Mouse (Mus musculus) neural tube, embryonic 11.5 days (tissue): Measurements from ENCODE around the gene Hbq1b. TPM values are rescaled to one million over a fixed set of nuclear protein-coding genes. Genes with fewer than 3 reads are reported as not detected.
A peak's percentile ranks its signal among the peaks of the same experiment; 100 is the strongest.
"Not testable (repeated sequence)": the region's sequence is repeated elsewhere in the genome, so short reads cannot be mapped to it uniquely, and the experiment has no call there.

Experiments
- ATAC-seq: fragments of 200-750 bp; cut with Nextera tagmentation; 2 replicates; pipeline ENCODE4 v1.8.0; 2017; ENCODE audit warnings: moderate number of reproducible peaks, mild to moderate bottlenecking, moderate TSS enrichment, moderate library complexity; ENCODE audit not compliant: insufficient read depth, low FRiP score, low TSS enrichment
- DNase-seq: peaks from one replicate; pipeline ENCODE4 v3.0.0-alpha.2; 2015; ENCODE audit warnings: low spot score
- H3K27ac ChIP-seq: fragments of 300-500 bp; sonication (generic); 2 replicates; pipeline ENCODE4 v1.5.1; 2014; ENCODE audit warnings: low read depth, mild to moderate bottlenecking, low read length
- H3K27me3 ChIP-seq: fragments of 300-500 bp; sonication (generic); 2 replicates; pipeline ENCODE4 v1.6.1; 2014; ENCODE audit warnings: mild to moderate bottlenecking, low read length, mixed read lengths; ENCODE audit not compliant: control insufficient read depth, insufficient read depth
- H3K36me3 ChIP-seq: fragments of 300-500 bp; sonication (generic); 2 replicates; pipeline ENCODE4 v1.6.1; 2014; ENCODE audit warnings: mild to moderate bottlenecking, low read length, moderate library complexity, mixed read lengths; ENCODE audit not compliant: control insufficient read depth, insufficient read depth
- H3K4me1 ChIP-seq: fragments of 300-500 bp; sonication (generic); 2 replicates; pipeline ENCODE4 v1.6.1; 2014; ENCODE audit warnings: low read length, mixed read lengths; ENCODE audit not compliant: control insufficient read depth, insufficient read depth
- H3K4me2 ChIP-seq: fragments of 300-500 bp; sonication (generic); 2 replicates; pipeline ENCODE4 v1.6.1; 2014; ENCODE audit warnings: low read depth, mild to moderate bottlenecking, moderate library complexity
- H3K4me3 ChIP-seq: fragments of 300-500 bp; sonication (generic); 2 replicates; pipeline ENCODE4 v1.5.1; 2014; ENCODE audit warnings: low read depth, low read length
- H3K9ac ChIP-seq: fragments of 300-500 bp; sonication (generic); 2 replicates; pipeline ENCODE4 v1.6.1; 2014; ENCODE audit warnings: mild to moderate bottlenecking, low read length
- H3K9me3 ChIP-seq: fragments of 300-500 bp; sonication (generic); 2 replicates; pipeline ENCODE4 v1.6.1; 2016; ENCODE audit warnings: low read length; ENCODE audit not compliant: control insufficient read depth
- WGBS: fragments of 180-500 bp; shearing (Covaris S2); extraction: QIAGEN DNeasy Blood & Tissue Kit; methylation state at CpG from one replicate; pipeline ENCODE4 v1.1.7; 2014; 5-methylcytosine and 5-hydroxymethylcytosine counted together
- polyA plus RNA-seq: library from polyadenylated mRNA; unstranded; fragments of >200 nt; fragmentation: Nextera tagmentation; extraction: Ambion mirVana; gene quantifications from 2 replicates; pipeline ENCODE4 v1.2.1, GENCODE M21; 2014

Gene Hbq1b
- 4.4 and 4.5 TPM in 2 replicates for polyA plus RNA-seq

DNA sequence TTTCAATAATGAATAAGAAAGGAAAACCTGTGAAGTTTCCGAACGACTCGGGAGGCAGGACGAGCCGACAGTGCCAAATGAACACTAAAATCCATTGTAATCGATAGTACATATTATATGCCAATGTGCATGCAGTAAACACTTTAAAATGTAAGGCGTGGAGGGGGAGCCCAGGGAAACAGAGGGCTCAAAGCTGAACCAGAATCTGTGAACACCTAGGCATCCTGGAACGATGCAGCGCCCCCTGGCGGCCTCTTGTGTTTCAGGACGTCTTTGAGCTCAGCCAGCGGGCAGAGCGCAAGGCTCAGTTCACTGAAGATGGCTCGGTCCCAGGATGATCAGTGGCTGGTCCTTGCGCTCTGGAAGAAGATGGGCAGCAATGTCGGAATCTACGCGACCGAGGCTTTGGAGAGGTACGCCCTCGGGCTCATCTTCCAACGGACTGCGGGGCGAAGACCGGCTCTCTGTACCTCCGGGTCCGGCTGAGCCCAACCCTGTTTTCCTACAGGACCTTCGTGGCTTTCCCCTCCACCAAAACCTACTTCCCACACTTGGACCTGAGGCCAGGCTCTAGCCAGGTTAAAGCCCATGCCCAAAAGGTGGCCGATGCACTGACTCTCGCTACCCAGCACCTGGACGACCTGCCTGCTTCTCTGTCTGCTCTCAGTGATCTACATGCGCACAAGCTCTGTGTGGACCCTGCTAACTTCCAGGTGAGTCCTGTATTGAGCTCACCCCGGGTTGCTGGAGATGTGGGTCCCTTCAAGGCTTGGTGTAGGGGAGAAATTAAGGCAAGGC, at the start of gene Hbq1b:
Gene Hbq1b, plus strand, starts transcription at position 271 of the 798 bp plus-strand sequence.
- ATAC-seq (peak; percentile 48; the same call in 1 of the 2 replicates), DNase-seq (peak; percentile 72)
- not testable (repeated sequence) for H3K27ac ChIP-seq, H3K27me3 ChIP-seq, H3K9ac ChIP-seq, H3K36me3 ChIP-seq, H3K4me1 ChIP-seq, H3K4me3 ChIP-seq, H3K9me3 ChIP-seq
- H3K4me2 ChIP-seq: peak within 1 kb of the TSS; percentile 25
- WGBS: 20% methylated on average over 30 of the region's 33 CpGs

- H3K4me1 ChIP-seq: no peaks in the 10 kb centered on the region
- no peak for DNase-seq
- H3K27me3 ChIP-seq: no peaks in the 10 kb centered on the region
- no peak overlapping the region for H3K9ac ChIP-seq
- no peak overlapping the region for H3K27ac ChIP-seq
- H3K36me3 ChIP-seq: no peaks in the 10 kb centered on the region
- no peak for ATAC-seq
- H3K4me2 ChIP-seq: no peak overlapping the region
- H3K9me3 ChIP-seq: no peaks in the 10 kb centered on the region
- WGBS: 88% methylated on average over 3 of the region's 3 CpGs
- no peak overlapping the region for H3K4me3 ChIP-seq
Measured at GRCm38 (mm10) chr11:32237411-32237795, 49.4 kb upstream of the Hbq1b start.

DNA sequence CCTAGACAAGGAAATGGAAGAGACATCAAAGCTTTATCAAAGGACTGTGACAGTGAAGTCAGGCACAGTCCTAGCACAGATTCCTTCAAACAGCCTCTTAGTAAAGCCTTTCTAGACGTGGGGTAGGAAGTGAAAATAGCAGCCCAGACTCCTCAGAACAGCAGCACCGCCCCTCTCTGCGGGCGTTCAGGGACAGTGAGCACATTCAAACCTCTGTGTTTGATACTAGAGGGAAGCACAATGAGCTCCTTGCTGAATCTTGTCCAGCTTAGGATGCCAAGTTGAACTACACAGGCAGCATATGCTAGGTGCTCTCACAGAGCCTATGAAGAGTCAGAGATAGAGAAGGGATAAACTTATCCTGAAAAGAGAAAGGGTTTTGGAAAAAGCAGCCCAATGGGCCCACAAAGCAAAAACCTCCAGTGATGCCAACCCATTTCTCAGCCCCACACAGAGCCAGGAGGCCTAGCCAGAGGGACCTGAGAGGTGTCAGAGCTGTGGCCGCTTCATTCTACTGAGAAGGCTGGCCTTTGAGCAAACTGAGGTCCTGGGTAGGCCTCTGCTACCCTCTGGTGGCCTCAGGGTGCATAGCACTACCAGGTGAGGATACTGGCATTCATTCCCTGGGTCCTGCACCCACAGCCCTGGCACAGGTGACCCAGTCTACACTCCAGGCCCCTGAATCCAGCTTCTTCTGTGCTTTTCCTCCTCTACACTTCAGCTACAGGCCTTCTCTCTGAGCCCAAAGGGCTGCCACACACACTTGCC, 48.5 kb upstream of the Hbq1b start:
- H3K4me2 ChIP-seq: no peak overlapping the region
- DNase-seq (peak; percentile 71), ATAC-seq (0 out of 2 replicates have a peak, but pooled peaks have one; percentile 67)
- no peaks in the 10 kb centered on the region for H3K4me1 ChIP-seq
- 69% methylated on average over 5 of the region's 5 CpGs for WGBS
- H3K27ac ChIP-seq: no peak overlapping the region
- H3K9ac ChIP-seq: no peak overlapping the region
- H3K27me3 ChIP-seq: no peaks in the 10 kb centered on the region
- no peaks in the 10 kb centered on the region for H3K9me3 ChIP-seq
- H3K4me3 ChIP-seq: no peak overlapping the region
- H3K36me3 ChIP-seq: no peaks in the 10 kb centered on the region

DNA sequence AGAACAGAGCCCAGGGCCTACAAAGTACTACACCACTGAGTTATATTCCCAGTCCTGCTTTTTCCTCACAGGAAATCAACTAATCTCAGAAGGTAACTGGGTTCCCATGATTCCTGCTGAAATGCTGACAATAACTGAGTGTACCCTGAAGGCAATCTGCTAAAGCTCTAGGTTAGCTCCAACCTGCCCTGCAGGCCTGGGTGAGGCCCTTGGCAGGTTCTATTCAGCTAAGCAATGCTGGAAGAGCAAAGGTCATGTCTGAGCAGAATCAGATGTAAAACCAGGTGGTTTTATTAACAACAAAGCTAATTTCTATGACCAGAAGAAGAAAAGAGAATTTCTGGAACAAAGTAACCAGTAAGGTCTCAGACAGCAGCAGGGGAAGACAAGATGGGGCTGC, 45.4 kb upstream of the Hbq1b start:
- no peak overlapping the region for H3K4me2 ChIP-seq
- no peak overlapping the region for H3K27ac ChIP-seq
- H3K9ac ChIP-seq: no peak overlapping the region
- DNase-seq (no peak), ATAC-seq (no peak)
- H3K4me1 ChIP-seq: no peaks in the 10 kb centered on the region
- no peaks in the 10 kb centered on the region; the same call in 1 of the 2 replicates for H3K36me3 ChIP-seq
- no peak overlapping the region for H3K4me3 ChIP-seq
- H3K9me3 ChIP-seq: no peaks in the 10 kb centered on the region
- no peaks in the 10 kb centered on the region for H3K27me3 ChIP-seq

GRCm38 (mm10) chr11:32242209-32242608, 44.6 kb upstream of the Hbq1b start:
- DNase-seq: no peak
- no peaks in the 10 kb centered on the region for H3K4me1 ChIP-seq
- WGBS: 89% methylated on average over 3 of the region's 3 CpGs
- no peaks in the 10 kb centered on the region; the same call in 1 of the 2 replicates for H3K36me3 ChIP-seq
- H3K27ac ChIP-seq: no peak overlapping the region
- H3K4me2 ChIP-seq: no peak overlapping the region
- H3K9me3 ChIP-seq: no peaks in the 10 kb centered on the region
- H3K9ac ChIP-seq: no peak overlapping the region
- no peaks in the 10 kb centered on the region for H3K27me3 ChIP-seq
- H3K4me3 ChIP-seq: no peak overlapping the region
- no peak for ATAC-seq

DNA sequence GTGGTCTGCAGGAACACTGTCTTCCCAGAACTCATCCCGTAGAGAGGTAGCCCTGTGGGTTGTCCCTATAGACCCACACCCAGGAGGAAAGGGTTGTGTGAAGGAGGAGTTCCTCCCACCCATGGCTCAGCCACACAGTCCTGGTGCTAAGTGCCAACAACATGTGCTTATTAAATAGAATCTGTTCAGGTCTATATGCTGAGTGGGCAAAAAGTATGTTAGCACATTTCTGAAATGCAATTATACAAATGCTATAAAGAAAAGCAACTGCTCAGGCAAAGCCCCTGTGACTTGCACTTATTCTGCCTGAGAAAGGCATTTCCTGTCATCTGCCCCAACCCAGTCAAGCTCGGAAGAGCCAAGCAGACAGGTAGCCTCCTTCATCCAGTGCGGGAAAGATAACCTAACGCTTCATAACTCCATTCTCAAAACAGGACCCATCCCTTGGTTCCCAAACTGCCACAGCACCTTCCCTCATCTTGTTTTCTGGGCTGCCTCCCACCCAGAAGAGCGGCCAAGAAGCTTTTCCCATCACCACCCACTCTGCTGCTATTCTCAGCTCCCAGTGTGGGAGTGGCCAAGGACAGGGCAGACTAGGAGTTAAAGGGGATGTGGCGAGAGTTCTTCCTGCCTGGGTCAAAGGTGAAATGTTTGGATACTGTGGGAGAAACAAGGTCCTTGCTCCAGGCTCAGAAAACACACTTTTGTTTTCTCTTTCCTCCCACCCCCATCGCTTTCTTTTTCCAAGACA, 43.4 kb upstream of the Hbq1b start:
- Histone ChIP-seq H3K4me3 (no peak overlapping the region), H3K27ac (no peak overlapping the region), H3K27me3 (no peaks in the 10 kb centered on the region), H3K36me3 (peaks cover 2% of the 10 kb centered on the region; the same call in 1 of the 2 replicates), H3K4me1 (no peaks in the 10 kb centered on the region), H3K9me3 (no peaks in the 10 kb centered on the region), H3K4me2 (no peak overlapping the region), H3K9ac (no peak overlapping the region)
- WGBS: 83% methylated on average over 7 of the region's 7 CpGs
- DNase-seq: no peak
- no peak for ATAC-seq

DNA sequence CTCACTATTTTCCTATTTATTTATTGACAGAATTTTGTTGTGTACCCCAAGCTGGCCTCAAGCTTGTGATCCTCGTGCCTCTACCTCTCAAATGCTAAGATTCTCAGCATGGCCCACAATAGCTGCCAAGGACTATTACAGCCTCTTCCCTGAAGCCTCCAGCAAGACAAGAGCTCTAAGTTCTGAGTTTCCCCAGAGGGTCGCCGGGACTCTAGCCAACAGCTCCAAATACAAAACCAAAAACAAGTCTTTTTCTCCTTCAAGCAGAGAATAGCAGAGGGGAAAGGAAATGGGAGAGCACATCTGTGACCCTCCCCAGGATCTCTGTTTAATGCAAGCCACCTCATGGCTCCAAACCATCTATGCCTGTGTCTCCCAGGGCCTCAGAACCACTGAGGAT, 42.7 kb upstream of the Hbq1b start:
- H3K4me3 ChIP-seq: no peak overlapping the region
- no peak for DNase-seq
- no peaks in the 10 kb centered on the region for H3K9me3 ChIP-seq
- H3K9ac ChIP-seq: no peak overlapping the region
- H3K36me3 ChIP-seq: peaks cover 2% of the 10 kb centered on the region; the same call in 1 of the 2 replicates
- no peak overlapping the region for H3K4me2 ChIP-seq
- no peaks in the 10 kb centered on the region for H3K27me3 ChIP-seq
- no peaks in the 10 kb centered on the region for H3K4me1 ChIP-seq
- no peak overlapping the region for H3K27ac ChIP-seq
- WGBS: 85% methylated on average over 3 of the region's 3 CpGs
- no peak for ATAC-seq

DNA sequence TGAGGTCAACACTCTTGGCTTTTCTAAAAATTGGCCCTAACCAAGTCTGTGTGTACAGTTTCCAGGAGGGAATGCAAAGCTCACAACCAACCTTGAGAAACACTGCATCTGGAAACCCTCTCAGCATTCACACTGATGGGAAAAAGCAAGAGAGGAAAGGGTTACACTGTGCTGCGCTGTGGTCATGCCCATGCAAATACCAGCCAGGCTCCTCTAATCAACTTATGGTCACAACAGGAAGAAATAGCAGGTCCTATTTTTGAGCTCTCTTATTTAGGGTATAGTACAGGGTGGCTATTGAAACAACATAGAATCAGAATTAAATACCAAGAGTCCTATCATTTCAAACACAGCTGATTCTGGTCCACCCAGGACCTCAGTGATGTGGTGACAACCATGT, 42.1 kb upstream of the Hbq1b start:
- no peaks in the 10 kb centered on the region for H3K4me1 ChIP-seq
- WGBS: 87% methylated on average over 1 of the region's 1 CpGs
- no peaks in the 10 kb centered on the region for H3K27me3 ChIP-seq
- no peaks in the 10 kb centered on the region for H3K9me3 ChIP-seq
- ATAC-seq (no peak), DNase-seq (no peak)
- H3K27ac ChIP-seq: no peak overlapping the region
- no peak overlapping the region for H3K9ac ChIP-seq
- H3K36me3 ChIP-seq: peaks cover 2% of the 10 kb centered on the region; the same call in 1 of the 2 replicates
- H3K4me2 ChIP-seq: no peak overlapping the region
- H3K4me3 ChIP-seq: no peak overlapping the region
